Mouse (Mus musculus) heart, postnatal 0 days (tissue): ENCODE results near the gene Stxbp3. TPM values are rescaled to one million over a fixed set of nuclear protein-coding genes. Genes with fewer than 3 reads are reported as not detected.
"Not testable (repeated sequence)": the region's sequence is repeated elsewhere in the genome, so short reads cannot be mapped to it uniquely, and the experiment has no call there.

Source experiments
- ATAC-seq: fragments of 200-750 bp; cut with Nextera tagmentation; 2 replicates; pipeline ENCODE4 v1.8.0; 2017; ENCODE audit warnings: low read depth, moderate number of reproducible peaks, moderate library complexity; ENCODE audit not compliant: insufficient read depth
- DNase-seq: peaks from one replicate; pipeline ENCODE4 v3.0.0-alpha.2; 2016; ENCODE audit warnings: low spot score
- H3K27ac ChIP-seq: fragments of 300-500 bp; sonication (generic); 2 replicates; pipeline ENCODE4 v1.5.1; 2014; ENCODE audit warnings: low read depth, mild to moderate bottlenecking
- H3K27me3 ChIP-seq: fragments of 300-500 bp; sonication (generic); 2 replicates; pipeline ENCODE4 v1.6.1; 2014; ENCODE audit warnings: low read length, mixed read lengths; ENCODE audit not compliant: control insufficient read depth, insufficient read depth
- H3K36me3 ChIP-seq: fragments of 300-500 bp; sonication (generic); replicated peaks from 2 replicates; pipeline ENCODE4 v1.6.1; 2014; ENCODE audit warnings: low read length, mixed read lengths; ENCODE audit not compliant: control insufficient read depth, insufficient read depth
- H3K4me1 ChIP-seq: fragments of 300-500 bp; sonication (generic); 2 replicates; pipeline ENCODE4 v1.6.1; 2014; ENCODE audit warnings: antibody characterized with exemption; ENCODE audit not compliant: control insufficient read depth, insufficient read depth
- H3K4me2 ChIP-seq: fragments of 300-500 bp; sonication (generic); 2 replicates; pipeline ENCODE4 v1.6.1; 2014; ENCODE audit warnings: low read depth, mild to moderate bottlenecking, low read length, moderate library complexity
- H3K4me3 ChIP-seq: fragments of 300-500 bp; sonication (generic); 2 replicates; pipeline ENCODE4 v1.5.1; 2014; ENCODE audit warnings: low read depth, low read length
- H3K9ac ChIP-seq: fragments of 300-500 bp; sonication (generic); replicated peaks from 2 replicates; pipeline ENCODE4 v1.6.1; 2014; ENCODE audit warnings: low read depth, low read length, mixed read lengths
- H3K9me3 ChIP-seq: fragments of 300-500 bp; sonication (generic); replicated peaks from 2 replicates; pipeline ENCODE4 v1.6.1; 2016; ENCODE audit warnings: low read length; ENCODE audit not compliant: control insufficient read depth
- CTCF ChIP-seq: IDR thresholded peaks from 2 replicates; pipeline ENCODE4 v1.5.1; 2016; ENCODE audit warnings: antibody characterized with exemption, control low read depth, low read depth
- EP300 ChIP-seq: IDR thresholded peaks from 2 replicates; pipeline ENCODE4 v1.6.1; 2016; ENCODE audit warnings: antibody characterized with exemption, low read depth
- WGBS: fragments of 180-500 bp; shearing (Covaris S2); extraction: QIAGEN DNeasy Blood & Tissue Kit; methylation state at CpG from one replicate; pipeline ENCODE4 v1.1.7; 2014; 5-methylcytosine and 5-hydroxymethylcytosine counted together
- polyA plus RNA-seq: library from polyadenylated mRNA; unstranded; fragments of >200 nt; fragmentation: Nextera tagmentation; extraction: Ambion mirVana; gene quantifications from 2 replicates; pipeline ENCODE4 v1.2.1, GENCODE M21; 2015
- total RNA-seq: library from RNA; depleted of rRNA; stranded (reverse); fragments of >200 nt; gene quantifications from 2 replicates; pipeline ENCODE4 v1.2.3, GENCODE M21; 2014; ENCODE audit warnings: low replicate concordance

Stxbp3 gene
- total and polyA plus RNA-seq, 2 experiments from 2014 or later: 26.8 to 28.1 TPM

- Histone ChIP-seq H3K9ac (no peak overlapping the region), H3K27ac (no peak overlapping the region), H3K27me3 (no peaks in the 10 kb centered on the region), H3K4me3 (no peak overlapping the region), H3K36me3 (no peaks in the 10 kb centered on the region), H3K4me1 (peaks cover 31% of the 10 kb centered on the region), H3K4me2 (no peak overlapping the region), H3K9me3 (no peaks in the 10 kb centered on the region)
- 56% methylated on average over 8 of the region's 8 CpGs for WGBS
- TF ChIP-seq EP300 (no peak), CTCF (no peak)
- no peak for DNase-seq
- no peak for ATAC-seq
Measured at GRCm38 (mm10) chr3:108884706-108885289, 44.5 kb upstream of the Stxbp3 start.

- Histone ChIP-seq H3K9ac (no peak overlapping the region), H3K27me3 (no peaks in the 10 kb centered on the region), H3K4me2 (no peak overlapping the region), H3K4me1 (peaks cover 41% of the 10 kb centered on the region), H3K36me3 (no peaks in the 10 kb centered on the region), H3K9me3 (no peaks in the 10 kb centered on the region), H3K4me3 (no peak overlapping the region), H3K27ac (no peak overlapping the region)
- WGBS: 94% methylated on average over 2 of the region's 2 CpGs
- TF ChIP-seq CTCF (no peak), EP300 (no peak)
- DNase-seq (no peak), ATAC-seq (no peak)
Measured at GRCm38 (mm10) chr3:108883067-108883466, 42.7 kb upstream of the Stxbp3 start.

GRCm38 (mm10) chr3:108881873-108882272, 41.5 kb upstream of the Stxbp3 start:
- H3K4me3 ChIP-seq, H3K9me3 ChIP-seq, H3K9ac ChIP-seq, H3K36me3 ChIP-seq, H3K4me2 ChIP-seq, H3K27me3 ChIP-seq, DNase-seq, ATAC-seq: not testable (repeated sequence)
- Histone ChIP-seq H3K4me1 (peaks cover 41% of the 10 kb centered on the region), H3K27ac (peak overlapping the region; percentile 81)
- 44% methylated on average over 4 of the region's 4 CpGs for WGBS

- WGBS: 26% methylated on average over 28 of the region's 28 CpGs
- H3K36me3 ChIP-seq: no peaks in the 10 kb centered on the region
- H3K9me3 ChIP-seq: no peaks in the 10 kb centered on the region
- no peaks in the 10 kb centered on the region for H3K27me3 ChIP-seq
- TF ChIP-seq EP300 (no peak), CTCF (no peak)
- ATAC-seq (peak; percentile 86), DNase-seq (peak; percentile 79)
- no peak overlapping the region for H3K9ac ChIP-seq
- peaks cover 31% of the 10 kb centered on the region for H3K4me1 ChIP-seq
- peak overlapping the region; percentile 14 for H3K4me2 ChIP-seq
- H3K4me3 ChIP-seq: no peak overlapping the region
- H3K27ac ChIP-seq: peak overlapping the region; percentile 81
Measured at GRCm38 (mm10) chr3:108880544-108881507, 40.5 kb upstream of the Stxbp3 start.

GRCm38 (mm10) chr3:108879836-108880435, 39.6 kb upstream of the Stxbp3 start:
- no peak overlapping the region for H3K27ac ChIP-seq
- no peak overlapping the region for H3K4me2 ChIP-seq
- ATAC-seq (no peak), DNase-seq (no peak)
- H3K9ac ChIP-seq: no peak overlapping the region
- H3K27me3 ChIP-seq: no peaks in the 10 kb centered on the region
- WGBS: 45% methylated on average over 5 of the region's 5 CpGs
- H3K4me3 ChIP-seq: no peak overlapping the region
- TF ChIP-seq EP300 (no peak), CTCF (no peak)
- peaks cover 24% of the 10 kb centered on the region for H3K4me1 ChIP-seq
- H3K36me3 ChIP-seq: no peaks in the 10 kb centered on the region
- H3K9me3 ChIP-seq: no peaks in the 10 kb centered on the region
